ENCODE assay signal across 14 mouse cellular contexts in genomic region chr9:43754083-43754482, GRCm38 (mm10). TPM values are rescaled to one million over a fixed set of nuclear protein-coding genes. Genes with fewer than 3 reads are reported as not detected.
A peak's percentile ranks its signal among the peaks of the same experiment; 100 is the strongest.
DNase-seq lines count a peak whose midpoint lies in the region; ATAC-seq lines count a peak whose summit lies in the region.
"Had no signal": no experiment of that assay in that cellular context is flagged by ENCODE, and none has a peak within 500 bp of the region (broad histone marks: within the 10 kb centered on the region; RNA-seq: fewer than 3 reads in every experiment).

No protein-coding gene starts in this region.

- peak overlapping the region; percentile 39; the same call in 1 of the 2 replicates for H3K27ac ChIP-seq in midbrain, embryonic 10.5 days (replicated peaks)
- H3K27ac ChIP-seq in midbrain, embryonic 14.5 days (replicated peaks; ENCODE audit: low read depth, low read length) = no peak overlapping the region
- peak overlapping the region; percentile 23; the same call in 1 of the 2 replicates for H3K27ac ChIP-seq in hindbrain, embryonic 16.5 days (ENCODE audit: low read depth, low read length)
- H3K27ac ChIP-seq: gastrocnemius, adult 2 months; midbrain, embryonic 15.5 days had no signal

- peaks cover 81% of the 10 kb centered on the region for H3K4me1 ChIP-seq in midbrain, embryonic 10.5 days
- peaks cover 60% of the 10 kb centered on the region for H3K4me1 ChIP-seq in midbrain, embryonic 14.5 days (ENCODE audit: control insufficient read depth, insufficient read depth, low read length)
- H3K4me1 ChIP-seq in hindbrain, embryonic 16.5 days (ENCODE audit: control insufficient read depth, insufficient read depth, low read depth, low read length) = peaks cover 51% of the 10 kb centered on the region

- H3K9ac ChIP-seq in midbrain, embryonic 14.5 days (replicated peaks; ENCODE audit: low read length) = no peak overlapping the region; the same call in 1 of the 2 replicates
- H3K9ac ChIP-seq in hindbrain, embryonic 16.5 days (ENCODE audit: low read depth, low read length) = no peak overlapping the region
- H3K9ac ChIP-seq: midbrain, embryonic 15.5 days had no signal

- DNase-seq in midbrain, embryonic 10.5 days (ENCODE audit: low spot score) = no peak
- no peak for DNase-seq in midbrain, embryonic 14.5 days
- DNase-seq in kidney, postnatal 36 days = peak; percentile 76 to 90
- DNase-seq in yolk sac, embryonic 10.5 days (ENCODE audit: low spot score) = peak; percentile 42
- DNase-seq in frontal cortex, postnatal 14 days (ENCODE audit: low spot score in 2 of 2) = no peak
- DNase-seq in lung, postnatal 14 days = no peak
- DNase-seq: cerebellum, adult 18-20 months; embryo, embryonic 11 days; gastrocnemius, adult 2 months; heart, postnatal 36 days; lung, adult 2 months; right cerebral cortex, postnatal 25 days had no signal

- H3K4me2 ChIP-seq in midbrain, embryonic 14.5 days (ENCODE audit: low read length) = no peak overlapping the region
- H3K4me2 ChIP-seq in hindbrain, embryonic 16.5 days (ENCODE audit: low read length) = peak overlapping the region; percentile 3; the same call in 1 of the 2 replicates
- H3K4me2 ChIP-seq: midbrain, embryonic 15.5 days had no signal

- 70% methylated on average over 5 of the region's 5 CpGs for WGBS in midbrain, embryonic 10.5 days
- WGBS in midbrain, embryonic 14.5 days = 66% methylated on average over 5 of the region's 5 CpGs
- WGBS in hindbrain, embryonic 16.5 days = 49% methylated on average over 5 of the region's 5 CpGs

- H3K36me3 ChIP-seq in midbrain, embryonic 10.5 days = peaks cover 38% of the 10 kb centered on the region
- no peaks in the 10 kb centered on the region for H3K36me3 ChIP-seq in midbrain, embryonic 14.5 days (ENCODE audit: control insufficient read depth, insufficient read depth, low read length)
- no peaks in the 10 kb centered on the region for H3K36me3 ChIP-seq in hindbrain, embryonic 16.5 days (ENCODE audit: control insufficient read depth, insufficient read depth, low read length)
- H3K36me3 ChIP-seq: midbrain, embryonic 15.5 days had no signal

- no peak for ATAC-seq in midbrain, embryonic 14.5 days (ENCODE audit: low FRiP score, low TSS enrichment)
- ATAC-seq in hindbrain, embryonic 16.5 days = no peak
- ATAC-seq: midbrain, embryonic 15.5 days had no signal

- no peaks in the 10 kb centered on the region for H3K27me3 ChIP-seq in midbrain, embryonic 10.5 days (ENCODE audit: low read depth, poor library complexity, severe bottlenecking)
- no peaks in the 10 kb centered on the region for H3K27me3 ChIP-seq in midbrain, embryonic 14.5 days (ENCODE audit: control insufficient read depth, insufficient read depth, low read length)
- H3K27me3 ChIP-seq in hindbrain, embryonic 16.5 days (replicated peaks; ENCODE audit: control insufficient read depth, insufficient read depth, low read length) = no peaks in the 10 kb centered on the region
- H3K27me3 ChIP-seq: midbrain, embryonic 15.5 days had no signal

- no peaks in the 10 kb centered on the region for H3K9me3 ChIP-seq in midbrain, embryonic 10.5 days (replicated peaks)
- no peaks in the 10 kb centered on the region for H3K9me3 ChIP-seq in midbrain, embryonic 14.5 days (ENCODE audit: control insufficient read depth, low read length)
- no peaks in the 10 kb centered on the region for H3K9me3 ChIP-seq in hindbrain, embryonic 16.5 days (ENCODE audit: control insufficient read depth, low read length)
- H3K9me3 ChIP-seq: midbrain, embryonic 15.5 days had no signal

- no peak overlapping the region for H3K4me3 ChIP-seq in midbrain, embryonic 10.5 days
- H3K4me3 ChIP-seq in midbrain, embryonic 14.5 days (replicated peaks; ENCODE audit: low read depth, low read length) = no peak overlapping the region
- H3K4me3 ChIP-seq in hindbrain, embryonic 16.5 days (ENCODE audit: low read length) = no peak overlapping the region
- H3K4me3 ChIP-seq: gastrocnemius, adult 2 months; midbrain, embryonic 15.5 days had no signal

RNA-seq across cellular contexts. Expression of gene Nectin1, which starts 10.3 kb away (rescaled TPM):
- polyA plus RNA-seq in midbrain, embryonic 10.5 days (2016; fragmentation: Nextera tagmentation; extraction: Ambion mirVana) = 6.9 and 7.3 TPM in 2 replicates
- 16.7 and 21.0 TPM in 2 replicates for polyA plus RNA-seq in midbrain, embryonic 14.5 days (2014; fragmentation: Nextera tagmentation; extraction: Ambion mirVana)
- polyA plus RNA-seq in hindbrain, embryonic 16.5 days (2015; fragmentation: Nextera tagmentation; extraction: Ambion mirVana) = 12.9 and 15.5 TPM in 2 replicates

Comparison
In these comparisons a context has a peak if more than half of its experiments do, and no peak if none do; other contexts are left out.
1. DNase-seq: peak in kidney, postnatal 36 days (2 of 2) and yolk sac, embryonic 10.5 days (single experiment); none in midbrain, embryonic 10.5 days (single experiment), midbrain, embryonic 14.5 days (single experiment), frontal cortex, postnatal 14 days (0 of 2) and lung, postnatal 14 days (single experiment).